Mouse (Mus musculus) mesoderm, embryonic 11.5 days (tissue): ENCODE results near the gene Ddb1.
"Not testable (repeated sequence)": the region's sequence is repeated elsewhere in the genome, so short reads cannot be mapped to it uniquely, and the experiment has no call there.

Source experiments
- DNase-seq: peaks from one replicate; pipeline ENCODE4 v3.0.0-alpha.2; 2012; ENCODE audit warnings: low read depth, low spot score

Gene Ddb1

GRCm38 (mm10) chr19:10605293-10605900, at the start of gene Ddb1, which contains the start of gene Tkfc:
Ddb1 (plus strand) TSS chr19:10605327.
Tkfc (minus strand) TSS chr19:10605654.
- DNase-seq = peak; percentile 99

DNA sequence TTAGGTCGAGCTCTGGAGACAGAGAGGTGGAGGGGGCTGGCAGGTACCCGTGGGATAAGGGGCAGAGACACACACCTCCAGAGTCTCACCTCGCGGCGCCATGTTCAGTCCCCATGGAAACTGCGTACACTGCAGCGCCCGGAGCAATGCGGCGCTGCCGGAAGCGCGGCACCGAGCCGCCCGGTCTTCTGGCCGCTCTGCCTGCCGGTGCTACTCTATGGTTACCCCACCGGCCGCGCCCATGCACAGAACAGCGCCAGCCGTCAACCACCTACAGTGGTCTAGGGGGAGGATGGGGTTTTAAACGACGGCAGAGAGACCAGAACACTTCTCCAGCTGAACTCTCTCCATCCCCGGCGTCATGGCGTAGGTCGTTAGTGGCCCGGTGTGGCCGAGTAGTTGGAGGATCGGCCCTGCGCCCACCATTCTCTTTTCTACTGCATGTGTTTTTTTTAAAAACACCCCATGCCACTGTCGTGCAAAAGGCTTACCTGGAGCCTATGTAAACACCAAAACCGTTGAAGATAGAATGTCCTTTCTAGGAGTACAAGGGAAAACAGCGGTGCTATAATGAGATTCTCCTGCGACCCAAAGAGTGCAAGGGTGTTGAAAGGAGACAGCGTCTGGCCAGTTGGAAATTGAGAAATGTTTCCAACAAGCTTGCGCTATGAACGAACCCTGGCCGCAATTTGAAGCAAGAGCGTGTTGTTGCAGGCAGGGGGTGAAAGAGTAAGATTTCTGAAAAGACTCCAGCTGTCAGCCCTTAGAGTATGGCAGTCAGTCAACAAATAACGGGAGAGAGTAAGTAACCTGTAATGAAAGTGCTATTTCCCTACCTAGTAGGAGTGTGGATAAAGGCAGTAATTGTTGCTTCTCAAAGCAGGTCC, 49.3 kb upstream of the Ddb1 start, which contains the start of gene Tmem216:
TSS of gene Tmem216 (minus strand) at position 615 of the 887 bp plus-strand sequence.
- peak; percentile 75 for DNase-seq

GRCm38 (mm10) chr19:10557001-10557400, 48.1 kb upstream of the Ddb1 start:
- no peak for DNase-seq

- DNase-seq = no peak
Measured at GRCm38 (mm10) chr19:10557430-10557829, 47.7 kb upstream of the Ddb1 start.

GRCm38 (mm10) chr19:10557837-10558375, 47.2 kb upstream of the Ddb1 start:
- not testable (repeated sequence) for DNase-seq

GRCm38 (mm10) chr19:10560108-10560507, 45.0 kb upstream of the Ddb1 start:
- DNase-seq = no peak

GRCm38 (mm10) chr19:10561558-10562314, 43.4 kb upstream of the Ddb1 start:
- peak; percentile 40 for DNase-seq

- no peak for DNase-seq
Measured at GRCm38 (mm10) chr19:10562351-10562750, 42.8 kb upstream of the Ddb1 start.

GRCm38 (mm10) chr19:10564278-10564677, 40.8 kb upstream of the Ddb1 start:
- no peak for DNase-seq

DNA sequence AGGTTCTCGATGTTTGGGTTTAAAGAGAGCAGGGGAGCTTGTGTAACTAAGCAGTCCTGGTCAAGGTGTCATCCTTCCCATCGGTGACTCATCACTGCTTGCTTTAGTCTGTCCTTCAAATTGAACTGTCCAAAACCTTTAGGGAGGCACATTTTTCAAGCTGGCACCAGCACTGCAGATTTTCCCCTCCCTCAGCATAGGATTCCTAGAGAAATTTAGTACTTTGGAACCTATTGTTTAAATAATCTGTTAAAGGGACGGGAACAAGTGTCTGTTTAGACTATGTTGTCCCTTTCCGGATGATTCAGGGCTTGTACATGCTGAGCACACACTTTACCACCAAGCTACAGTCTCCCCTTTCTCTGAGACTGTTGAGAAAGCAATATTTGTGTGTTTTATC, 39.9 kb upstream of the Ddb1 start:
- DNase-seq = no peak

GRCm38 (mm10) chr19:10569627-10570026, 35.5 kb upstream of the Ddb1 start:
- no peak for DNase-seq

GRCm38 (mm10) chr19:10576690-10577561, 28.2 kb upstream of the Ddb1 start, which contains the start of the genes Cyb561a3 and Tmem138:
Cyb561a3 (plus strand) TSS chr19:10577172.
Tmem138 (minus strand) TSS chr19:10577362.
- DNase-seq = peak; percentile 94

DNA sequence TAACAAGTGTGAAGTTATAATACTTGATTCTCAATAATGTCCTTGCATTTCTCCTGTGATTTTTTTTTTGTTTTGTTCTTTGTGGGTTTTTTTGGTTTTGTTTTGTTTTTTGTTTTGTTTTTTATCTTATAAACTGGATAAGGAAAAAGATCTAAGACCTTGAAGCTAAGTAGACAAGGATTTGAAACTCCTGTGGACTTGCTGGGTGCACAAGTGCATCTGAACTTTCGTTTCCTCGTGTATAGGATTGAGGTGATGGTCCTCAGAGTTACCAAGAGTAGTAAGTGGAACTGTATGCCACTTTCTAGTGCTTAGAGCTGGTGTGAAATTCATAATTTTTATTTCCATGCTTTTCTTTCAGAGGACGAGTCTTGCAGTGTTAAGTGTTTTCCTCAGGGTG, 25.0 kb upstream of the Ddb1 start:
- DNase-seq = no peak

DNA sequence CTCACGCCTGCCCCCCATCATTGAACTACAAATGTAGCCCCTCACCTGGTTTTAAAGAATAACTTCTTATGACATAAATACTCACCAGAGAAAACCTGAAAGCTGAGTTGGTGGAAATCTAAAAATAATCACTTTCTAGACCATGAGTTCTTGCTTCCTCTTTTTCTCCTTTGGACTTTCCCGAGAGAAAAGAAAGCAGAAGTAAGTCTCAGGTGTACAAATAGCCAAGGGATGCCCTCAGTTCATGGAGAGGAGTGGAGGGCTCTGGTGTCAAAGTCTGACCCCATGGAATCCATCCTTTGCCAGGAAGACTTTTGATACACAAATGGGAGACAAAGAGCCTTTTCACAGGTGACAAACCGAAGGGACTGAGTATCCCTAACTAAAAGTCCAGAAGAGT, 24.4 kb upstream of the Ddb1 start:
- no peak for DNase-seq

GRCm38 (mm10) chr19:10581984-10582383, 23.1 kb upstream of the Ddb1 start:
- DNase-seq = no peak

GRCm38 (mm10) chr19:10583550-10584146, 21.5 kb upstream of the Ddb1 start:
- no peak for DNase-seq

DNA sequence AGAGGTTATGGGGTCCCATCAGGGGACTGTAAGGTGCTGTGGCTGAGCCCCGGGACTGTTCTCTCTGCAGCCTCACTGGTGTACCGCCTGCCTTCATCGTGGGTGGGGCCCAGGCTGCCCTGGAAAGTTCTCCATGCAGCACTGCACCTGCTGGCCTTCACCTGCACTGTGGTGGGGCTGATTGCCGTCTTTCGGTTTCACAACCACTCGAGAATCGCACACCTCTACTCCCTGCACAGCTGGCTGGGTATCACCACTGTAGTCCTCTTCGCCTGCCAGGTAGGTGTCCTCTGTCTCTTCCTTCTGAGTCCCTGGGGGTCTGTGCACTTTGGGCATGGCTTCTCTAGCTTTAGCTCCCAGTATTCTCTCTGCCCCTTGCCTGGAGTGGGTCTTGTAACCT, 20.0 kb upstream of the Ddb1 start:
- no peak for DNase-seq

DNA sequence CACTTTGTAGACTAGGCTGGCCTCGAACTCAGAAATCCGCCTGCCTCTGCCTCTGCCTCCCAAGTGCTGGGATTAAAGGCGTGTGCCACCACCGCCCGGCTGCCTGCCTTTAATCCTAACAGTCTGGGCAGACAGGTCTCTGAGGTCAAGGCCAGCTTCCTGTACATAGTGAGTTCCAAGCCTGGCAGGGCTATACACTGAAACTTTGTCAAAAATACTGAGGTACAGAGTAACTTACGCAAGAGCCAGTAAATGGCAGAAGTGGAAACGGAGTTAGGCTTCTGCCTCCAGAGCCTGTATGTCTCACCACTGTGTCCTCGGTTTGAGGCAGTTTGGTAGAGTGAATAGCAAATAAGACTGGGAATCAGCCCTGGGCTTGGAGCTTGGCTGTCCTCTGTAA, 17.9 kb upstream of the Ddb1 start:
- no peak for DNase-seq

DNA sequence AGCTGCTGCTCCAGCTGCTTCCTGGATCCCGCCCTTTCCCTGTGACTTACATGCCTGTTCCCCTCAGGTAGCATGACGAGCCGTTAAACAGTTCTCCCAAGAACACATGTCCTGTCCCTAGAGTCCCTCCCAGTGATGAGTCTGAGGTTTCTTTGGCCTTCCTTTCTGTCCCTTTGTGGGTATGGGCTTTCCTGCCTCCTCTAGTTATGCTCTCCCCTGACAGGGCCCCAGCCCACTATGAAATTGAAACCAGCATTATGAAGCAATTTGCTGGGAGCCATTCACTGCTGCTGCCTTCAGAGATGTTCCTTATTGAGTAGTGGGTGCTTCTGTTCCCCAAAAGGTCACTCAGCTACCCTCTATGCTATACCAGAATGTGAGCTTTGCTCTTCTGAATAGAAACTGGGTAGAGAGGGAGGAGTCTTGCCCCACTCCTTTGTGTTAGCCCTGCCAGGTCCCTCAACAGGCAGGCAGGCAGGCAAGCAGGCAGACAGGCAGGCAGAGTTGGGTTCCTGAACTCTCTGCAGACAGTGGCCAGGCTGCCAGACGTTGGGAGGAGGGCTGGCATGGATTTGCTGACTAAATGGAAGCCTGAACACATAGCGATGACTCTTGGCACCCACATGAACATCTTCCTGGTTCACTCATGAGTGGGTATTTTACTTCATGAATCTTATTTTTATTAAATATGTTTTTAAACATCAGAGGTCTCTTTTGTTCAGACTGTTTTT, 15.8 kb upstream of the Ddb1 start:
- no peak for DNase-seq

GRCm38 (mm10) chr19:10590301-10590700, 14.8 kb upstream of the Ddb1 start:
- no peak for DNase-seq
